Comparison of ENCODE assay signal across 11 mouse cellular contexts in the genomic region with DNA sequence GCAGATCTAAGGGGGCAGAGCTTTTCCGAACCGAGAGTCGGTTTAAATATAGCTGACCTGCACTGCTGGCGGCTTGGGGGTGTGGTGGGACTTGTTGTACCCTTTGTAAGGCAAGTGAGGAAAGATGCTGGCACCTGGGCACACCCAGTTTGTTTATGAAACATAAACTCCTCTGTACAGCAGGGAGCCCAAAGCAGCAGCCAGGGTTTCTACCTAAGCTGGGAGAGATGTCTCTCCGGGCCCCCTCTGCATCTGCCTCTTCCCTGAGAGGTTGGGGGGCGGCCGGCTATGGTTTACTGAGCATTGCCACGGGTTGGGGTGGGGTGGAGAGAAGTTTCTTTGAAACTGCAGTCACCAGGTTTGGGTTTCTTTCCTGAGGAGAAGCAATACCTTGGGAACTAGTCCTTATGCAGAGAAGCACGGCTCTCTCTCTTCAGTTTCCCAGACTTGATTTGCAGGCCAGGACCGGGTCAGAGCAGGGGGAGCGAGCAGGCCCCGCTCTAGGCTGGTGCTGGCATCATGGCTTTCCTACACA. TPM values are rescaled to one million over a fixed set of nuclear protein-coding genes. Genes with fewer than 3 reads are reported as not detected.
DNase-seq lines count a peak whose midpoint lies in the region; ATAC-seq and TF ChIP-seq lines count a peak whose summit lies in the region.
"Had no signal": no experiment of that assay in that cellular context is flagged by ENCODE, and none has a peak within 500 bp of the region (broad histone marks: within the 10 kb centered on the region; RNA-seq: fewer than 3 reads in every experiment).

No protein-coding gene starts in this region.

- H3K4me2 ChIP-seq in heart, embryonic 11.5 days, result peak overlapping the region; percentile 88
- H3K4me2 ChIP-seq in hindbrain, embryonic 14.5 days (replicated peaks), result peak overlapping the region; percentile 44
- peak overlapping the region; percentile 44 for H3K4me2 ChIP-seq in midbrain, embryonic 12.5 days (replicated peaks)

- H3K4me1 ChIP-seq in heart, embryonic 11.5 days (ENCODE audit: control insufficient read depth, insufficient read depth, low read length), result peaks cover 75% of the 10 kb centered on the region
- H3K4me1 ChIP-seq in cortical plate, adult 2 months (ENCODE audit: control insufficient read depth, insufficient read depth, low read length), result peaks cover 26% of the 10 kb centered on the region
- H3K4me1 ChIP-seq in hindbrain, embryonic 14.5 days (replicated peaks; ENCODE audit: control insufficient read depth, insufficient read depth, low read length), result peaks cover 57% of the 10 kb centered on the region
- peaks cover 59% of the 10 kb centered on the region for H3K4me1 ChIP-seq in midbrain, embryonic 12.5 days

- DNase-seq in heart, postnatal 4 days, result no peak
- DNase-seq in hindbrain, embryonic 14.5 days (ENCODE audit: low spot score), result no peak
- no peak for DNase-seq in thymus, postnatal 14 days
- no peak for DNase-seq in thymus, postnatal 25 days
- DNase-seq: adrenal gland, postnatal 25 days; right cerebral cortex, postnatal 4 days had no signal

- TF ChIP-seq CTCF in cortical plate, adult 2 months (IDR thresholded peaks at IDR 0.05; ENCODE audit: extremely low read depth, insufficient read depth, low read length), result no peak

- H3K36me3 ChIP-seq in heart, embryonic 11.5 days (ENCODE audit: control insufficient read depth, insufficient read depth, low read length), result no peaks in the 10 kb centered on the region
- H3K36me3 ChIP-seq in hindbrain, embryonic 14.5 days (replicated peaks; ENCODE audit: control insufficient read depth, insufficient read depth), result 0 out of 2 replicates have a peak, but pooled peaks cover 3% of the 10 kb centered on the region
- H3K36me3 ChIP-seq in midbrain, embryonic 12.5 days, result peaks cover 15% of the 10 kb centered on the region

- H3K27ac ChIP-seq in heart, embryonic 11.5 days (ENCODE audit: low read depth, low read length), result peak overlapping the region; percentile 98
- H3K27ac ChIP-seq in cortical plate, adult 2 months (ENCODE audit: insufficient read depth, low read length), result no peak overlapping the region
- peak overlapping the region; percentile 66 for H3K27ac ChIP-seq in hindbrain, embryonic 14.5 days
- peak overlapping the region; percentile 60 for H3K27ac ChIP-seq in midbrain, embryonic 12.5 days (replicated peaks)

- 25% methylated on average over 12 of the region's 12 CpGs for WGBS in heart, embryonic 11.5 days (ENCODE audit: insufficient replicate concordance)
- WGBS in hindbrain, embryonic 14.5 days, result 32% methylated on average over 12 of the region's 12 CpGs
- WGBS in midbrain, embryonic 12.5 days, result 31% methylated on average over 12 of the region's 12 CpGs

- H3K4me3 ChIP-seq in heart, embryonic 11.5 days (ENCODE audit: low read depth, low read length), result peak overlapping the region; percentile 54
- peak overlapping the region; percentile 7; the same call in 1 of the 2 replicates for H3K4me3 ChIP-seq in cortical plate, adult 2 months (ENCODE audit: insufficient read depth, low read length)
- no peak overlapping the region for H3K4me3 ChIP-seq in hindbrain, embryonic 14.5 days (replicated peaks; ENCODE audit: low read length)
- H3K4me3 ChIP-seq in midbrain, embryonic 12.5 days, result no peak overlapping the region

- ATAC-seq in heart, embryonic 11.5 days (replicated peaks; ENCODE audit: insufficient number of reproducible peaks, low FRiP score, low TSS enrichment), result no peak
- ATAC-seq in hindbrain, embryonic 14.5 days (ENCODE audit: low FRiP score), result no peak
- ATAC-seq in midbrain, embryonic 12.5 days (ENCODE audit: low FRiP score, low read depth), result no peak
- ATAC-seq in cerebellum, adult (ENCODE audit: insufficient number of reproducible peaks, low FRiP score, low TSS enrichment), result no peak

- H3K27me3 ChIP-seq in heart, embryonic 11.5 days (ENCODE audit: control insufficient read depth, insufficient read depth, low read length), result no peaks in the 10 kb centered on the region
- H3K27me3 ChIP-seq in hindbrain, embryonic 14.5 days (ENCODE audit: control insufficient read depth, insufficient read depth, low read length), result no peaks in the 10 kb centered on the region
- H3K27me3 ChIP-seq in midbrain, embryonic 12.5 days, result no peaks in the 10 kb centered on the region

- H3K9ac ChIP-seq in heart, embryonic 11.5 days (ENCODE audit: low read depth, low read length), result peak overlapping the region; percentile 76
- H3K9ac ChIP-seq in hindbrain, embryonic 14.5 days, result 0 out of 2 replicates have a peak overlapping the region, but pooled peaks have one; percentile 1
- H3K9ac ChIP-seq in midbrain, embryonic 12.5 days (replicated peaks), result peak overlapping the region; percentile 44

- no peaks in the 10 kb centered on the region for H3K9me3 ChIP-seq in heart, embryonic 11.5 days (replicated peaks; ENCODE audit: control insufficient read depth, low read length)
- H3K9me3 ChIP-seq in hindbrain, embryonic 14.5 days (ENCODE audit: control insufficient read depth, low read length), result no peaks in the 10 kb centered on the region
- H3K9me3 ChIP-seq in midbrain, embryonic 12.5 days, result no peaks in the 10 kb centered on the region

- no peak for TF ChIP-seq POLR2A in cortical plate, adult 2 months (IDR thresholded peaks at IDR 0.05; ENCODE audit: extremely low read depth, insufficient read depth, low read length)

RNA-seq across cellular contexts. Expression of a gene that starts 23.8 kb away (rescaled TPM):
- 41.5 and 45.9 TPM in 2 replicates for polyA plus RNA-seq in heart, embryonic 11.5 days (2014; fragmentation: Nextera tagmentation; extraction: Ambion mirVana)
- total RNA-seq in heart, postnatal 4 days (2021), result 10 to 100 TPM; 60.5 to 61.2 TPM
- 24.3 and 26.6 TPM in 2 replicates for polyA plus RNA-seq in cortical plate, adult 2 months (2012; rRNA removed)
- polyA plus RNA-seq in hindbrain, embryonic 14.5 days (2014; fragmentation: Nextera tagmentation; extraction: Ambion mirVana), result 29.9 and 31.7 TPM in 2 replicates
- 47.6 and 51.5 TPM in 2 replicates for polyA plus RNA-seq in midbrain, embryonic 12.5 days (2016; fragmentation: Nextera tagmentation; extraction: Ambion mirVana)

RNA-seq across cellular contexts. Expression of a gene that starts 49.6 kb away (rescaled TPM):
- 8.1 and 10.5 TPM in 2 replicates for polyA plus RNA-seq in heart, embryonic 11.5 days (2014; fragmentation: Nextera tagmentation; extraction: Ambion mirVana)
- total RNA-seq in heart, postnatal 4 days (2021), result 1 to 10 TPM; 4.6 to 6.4 TPM
- polyA plus RNA-seq in cortical plate, adult 2 months (2012; rRNA removed), result 5.1 and 5.5 TPM in 2 replicates
- polyA plus RNA-seq in hindbrain, embryonic 14.5 days (2014; fragmentation: Nextera tagmentation; extraction: Ambion mirVana), result 7.2 and 8.4 TPM in 2 replicates
- polyA plus RNA-seq in midbrain, embryonic 12.5 days (2016; fragmentation: Nextera tagmentation; extraction: Ambion mirVana), result 11.9 and 14.2 TPM in 2 replicates

RNA-seq across cellular contexts. Expression of a gene that starts 49.7 kb away (rescaled TPM):
- polyA plus RNA-seq in heart, embryonic 11.5 days (2014; fragmentation: Nextera tagmentation; extraction: Ambion mirVana), result 67.5 and 83.5 TPM in 2 replicates
- total RNA-seq in heart, postnatal 4 days (2021), result 10 to 100 TPM; 29.6 to 31.1 TPM
- polyA plus RNA-seq in cortical plate, adult 2 months (2012; rRNA removed), result 213 and 216 TPM in 2 replicates
- polyA plus RNA-seq in hindbrain, embryonic 14.5 days (2014; fragmentation: Nextera tagmentation; extraction: Ambion mirVana), result 130 and 141 TPM in 2 replicates
- 201 and 208 TPM in 2 replicates for polyA plus RNA-seq in midbrain, embryonic 12.5 days (2016; fragmentation: Nextera tagmentation; extraction: Ambion mirVana)

RNA-seq across cellular contexts. Expression of a gene that starts 50.2 kb away (rescaled TPM):
- polyA plus RNA-seq in heart, embryonic 11.5 days (2014; fragmentation: Nextera tagmentation; extraction: Ambion mirVana), result 0.97 and 1.1 TPM in 2 replicates
- total RNA-seq in heart, postnatal 4 days (2021), result under 1 TPM in 1 of 2 experiments, not detected in 1; 0.23 TPM
- polyA plus RNA-seq in cortical plate, adult 2 months (2012; rRNA removed), result 0.04 TPM in 1 of 2 replicates, not detected in the other
- not detected in 2 replicates for polyA plus RNA-seq in hindbrain, embryonic 14.5 days (2014; fragmentation: Nextera tagmentation; extraction: Ambion mirVana)
- polyA plus RNA-seq in midbrain, embryonic 12.5 days (2016; fragmentation: Nextera tagmentation; extraction: Ambion mirVana), result not detected in 2 replicates
- polyA plus RNA-seq: C2C12 had no signal

Comparison
In these comparisons a context has a peak if more than half of its experiments do, and no peak if none do; other contexts are left out.
1. H3K4me3 ChIP-seq: peak in heart, embryonic 11.5 days (single experiment) and cortical plate, adult 2 months (single experiment); none in hindbrain, embryonic 14.5 days (single experiment) and midbrain, embryonic 12.5 days (single experiment).
2. H3K9ac ChIP-seq: peak in every context shown above with its lines; median percentile 76 in heart, embryonic 11.5 days; 44 in midbrain, embryonic 12.5 days; 1 in hindbrain, embryonic 14.5 days.
3. Peak in every context shown above with its lines, with median percentiles within 50 percentile points of each other: H3K4me2 ChIP-seq.